Mouse (Mus musculus) olfactory bulb, adult 2 months (tissue): Measurements from ENCODE around the gene Vmn1r184. TPM values are rescaled to one million over a fixed set of nuclear protein-coding genes. Genes with fewer than 3 reads are reported as not detected.
"Not testable (repeated sequence)": the region's sequence is repeated elsewhere in the genome, so short reads cannot be mapped to it uniquely, and the experiment has no call there.

Experiments
- H3K27ac ChIP-seq: fragments of 200-500 bp; 2 replicates; pipeline ENCODE4 v1.5.1; 2012; ENCODE audit warnings: low read depth, low read length; ENCODE audit not compliant: insufficient read depth
- H3K4me1 ChIP-seq: fragments of 200-500 bp; 2 replicates; pipeline ENCODE4 v1.6.1; 2012; ENCODE audit warnings: low read length; ENCODE audit not compliant: control insufficient read depth, insufficient read depth
- H3K4me3 ChIP-seq: fragments of 200-500 bp; 2 replicates; pipeline ENCODE4 v1.5.1; 2012; ENCODE audit warnings: mild to moderate bottlenecking, low read depth, low read length, moderate library complexity; ENCODE audit not compliant: insufficient read depth
- WGBS: fragments of 180-500 bp; shearing (Covaris S2); methylation state at CpG from one replicate; pipeline ENCODE4 v1.1.7; 2018; 5-methylcytosine and 5-hydroxymethylcytosine counted together
- polyA plus RNA-seq: library from polyadenylated mRNA; stranded (reverse); fragments of >200 nt; gene quantifications from 2 replicates; pipeline ENCODE4 v1.2.4, GENCODE M21; 2012; ENCODE audit warnings: low replicate concordance; ENCODE audit not compliant: missing spikeins, insufficient read depth, insufficient read length

The Vmn1r184 gene
- polyA plus RNA-seq, result not detected in 2 replicates

GRCm38 (mm10) chr7:26260034-26260433 is at the start of gene Vmn1r184:
TSS of gene Vmn1r184 (plus strand) at chr7:26260334.
- H3K27ac ChIP-seq, H3K4me1 ChIP-seq, H3K4me3 ChIP-seq: not testable (repeated sequence)
- WGBS, result 88% methylated on average over 1 of the region's 1 CpGs

DNA sequence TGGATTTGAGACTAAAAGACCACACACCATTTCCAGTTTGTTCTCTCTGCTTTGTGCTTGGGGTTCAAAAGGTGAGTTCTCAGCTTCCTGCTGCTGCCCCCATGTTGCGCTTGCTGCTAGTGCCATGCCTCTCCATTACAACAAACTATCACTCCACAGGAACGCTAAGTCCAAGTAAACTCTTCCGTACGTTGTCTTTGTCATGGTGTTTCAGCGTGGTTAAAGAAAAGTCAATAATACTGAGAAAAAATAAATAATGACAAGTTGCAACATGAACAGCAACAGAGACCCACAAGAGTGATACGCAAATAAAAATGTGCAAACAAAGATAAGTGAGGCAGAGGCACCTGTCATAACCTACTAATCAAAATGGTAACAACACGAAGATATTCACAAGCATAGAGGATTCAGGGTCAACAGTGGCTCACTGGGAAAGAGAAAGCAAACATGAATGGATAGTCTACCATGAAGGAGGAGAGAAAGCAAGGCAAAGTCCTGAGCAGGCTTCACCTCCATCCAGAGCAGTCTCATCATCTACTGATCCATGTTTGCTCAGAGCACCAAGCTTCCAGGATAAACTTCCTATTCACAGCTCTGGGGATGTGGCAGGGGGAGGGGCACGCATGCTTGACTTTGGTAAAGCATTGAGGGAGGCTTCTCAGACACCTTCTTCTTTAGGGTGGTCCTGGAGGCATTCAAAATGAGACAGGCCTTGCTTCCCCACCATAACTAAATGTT is 43.5 kb downstream of the Vmn1r184 start:
- 84% methylated on average over 8 of the region's 8 CpGs for WGBS
- not testable (repeated sequence) for H3K4me3 ChIP-seq, H3K4me1 ChIP-seq, H3K27ac ChIP-seq

- H3K4me1 ChIP-seq, H3K27ac ChIP-seq, H3K4me3 ChIP-seq: not testable (repeated sequence)
- WGBS, result 59% methylated on average over 2 of the region's 2 CpGs
Measured at GRCm38 (mm10) chr7:26306926-26307325, 46.8 kb downstream of the Vmn1r184 start, which contains the start of gene Cyp2a4. TSS of gene Cyp2a4 (plus strand) at chr7:26307169.

DNA sequence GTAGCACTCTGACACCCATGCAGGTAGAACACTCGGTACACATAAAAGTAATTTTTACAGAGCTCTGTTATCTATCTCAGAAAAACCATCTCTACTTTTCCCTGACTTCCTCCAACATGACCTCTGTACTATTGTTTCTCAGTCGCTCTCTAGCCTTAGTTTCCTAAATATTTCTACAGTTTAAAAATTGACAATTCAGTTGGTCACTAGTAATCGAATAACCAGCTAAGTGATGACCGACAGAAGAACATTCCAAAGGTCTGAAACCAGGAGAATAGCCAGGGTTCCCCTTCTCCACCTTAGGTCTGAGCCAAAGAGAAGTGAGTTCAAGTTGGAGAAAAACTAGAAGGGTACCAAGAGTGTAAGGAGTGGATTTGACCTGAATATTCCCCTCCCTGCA is 51.7 kb downstream of the Vmn1r184 start:
- H3K4me3 ChIP-seq, H3K27ac ChIP-seq, H3K4me1 ChIP-seq: not testable (repeated sequence)
- WGBS, result 89% methylated on average over 4 of the region's 4 CpGs

DNA sequence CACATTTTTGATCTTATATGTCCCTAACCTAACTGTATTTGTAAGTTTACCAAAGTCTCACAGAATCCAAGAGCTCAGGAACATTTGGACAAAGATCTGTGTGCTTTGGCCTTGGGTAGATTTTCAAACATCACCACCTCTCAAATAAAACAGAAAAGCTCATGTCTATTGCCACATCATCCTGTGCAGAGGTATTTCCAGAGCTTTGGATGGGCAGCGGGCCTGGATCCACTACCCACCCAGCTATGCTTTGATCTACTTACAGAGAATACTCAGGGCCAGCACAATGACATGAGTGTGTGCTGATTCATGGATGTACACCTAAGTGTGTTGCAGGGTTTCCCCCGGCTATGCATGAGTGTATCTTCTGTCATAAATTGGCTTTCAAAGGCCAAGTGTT is 55.1 kb downstream of the Vmn1r184 start:
- 94% methylated on average over 2 of the region's 2 CpGs for WGBS
- H3K4me1 ChIP-seq, H3K27ac ChIP-seq, H3K4me3 ChIP-seq: not testable (repeated sequence)

GRCm38 (mm10) chr7:26315809-26316208 is 55.7 kb downstream of the Vmn1r184 start:
- 77% methylated on average over 4 of the region's 4 CpGs for WGBS
- not testable (repeated sequence) for H3K4me1 ChIP-seq, H3K27ac ChIP-seq, H3K4me3 ChIP-seq

Other genes starting within 250 kb of the Vmn1r184 start
- gene Cyp2b13, start 198.8 kb upstream of the Vmn1r184 start, polyA plus RNA-seq, result not detected in 2 replicates
- not detected in 2 replicates for gene Cyp2b9, start 86.9 kb upstream of the Vmn1r184 start, polyA plus RNA-seq
- gene Cyp2a4, start 46.8 kb downstream of the Vmn1r184 start, polyA plus RNA-seq, result not detected in 2 replicates
- gene Nlrp9c, start 143.4 kb downstream of the Vmn1r184 start, polyA plus RNA-seq, result not detected in 2 replicates
- gene Nlrp4a, start 174.8 kb downstream of the Vmn1r184 start, polyA plus RNA-seq, result not detected in 2 replicates